Mouse (Mus musculus) left cerebral cortex, postnatal 25 days (tissue): ENCODE data around the gene Ednrb. TPM values are rescaled to one million over a fixed set of nuclear protein-coding genes. Genes with fewer than 3 reads are reported as not detected.
A peak's percentile ranks its signal among the peaks of the same experiment; 100 is the strongest.
"Not testable (repeated sequence)": the region's sequence is repeated elsewhere in the genome, so short reads cannot be mapped to it uniquely, and the experiment has no call there.

Experiments used
- DNase-seq, 2 experiments: peaks; one replicate each; pipeline ENCODE4 v3.0.0; 2022; ENCODE audit warnings: low spot score in 2 of 2, mixed read lengths in 1 of 2
- intact Hi-C: fragments of 180-260 bp; cut with DNase I; formaldehyde crosslinking; loops from one replicate; pipeline ENCODE4 v1.15.1; 2025
- total RNA-seq, 2 experiments: library from RNA; stranded (reverse); gene quantifications; 2 replicates each; pipeline ENCODE4 v1.2.3; 2021

Gene Ednrb
- total RNA-seq, 2 experiments from 2014 or later = 38.2 to 39.9 TPM

- intact Hi-C loops = no loop called here
- DNase-seq = peak in 1 of 2 experiments; percentile 7
Measured at GRCm38 (mm10) chr14:103831007-103831406, 13.2 kb downstream of the Ednrb start.

- DNase-seq = no peak
- intact Hi-C loops = no loop called here
Measured at GRCm38 (mm10) chr14:103826343-103826742, 17.9 kb downstream of the Ednrb start.

- intact Hi-C loops = no loop called here
- DNase-seq = no peak
Measured at GRCm38 (mm10) chr14:103825934-103826333, 18.3 kb downstream of the Ednrb start.

GRCm38 (mm10) chr14:103823501-103823900 lies 20.7 kb downstream of the Ednrb start:
- intact Hi-C loops = no loop called here
- no peak for DNase-seq

- intact Hi-C loops = no loop called here
Measured at GRCm38 (mm10) chr14:103822590-103822989, 21.6 kb downstream of the Ednrb start.

GRCm38 (mm10) chr14:103816637-103817308 lies 27.4 kb downstream of the Ednrb start:
- DNase-seq = no peak

More at GRCm38 (mm10) chr14:103822590-103822989, 21.6 kb downstream of the Ednrb start:
- no peak for DNase-seq

GRCm38 (mm10) chr14:103815542-103815941 lies 28.7 kb downstream of the Ednrb start:
- no peak for DNase-seq

More at GRCm38 (mm10) chr14:103816637-103817308, 27.4 kb downstream of the Ednrb start:
- intact Hi-C loops = no loop called here

GRCm38 (mm10) chr14:103814015-103814691 lies 30.0 kb downstream of the Ednrb start:
- no peak for DNase-seq
- intact Hi-C loops = no loop called here

More at GRCm38 (mm10) chr14:103815542-103815941, 28.7 kb downstream of the Ednrb start:
- intact Hi-C loops = no loop called here

GRCm38 (mm10) chr14:103813246-103813645 lies 31.0 kb downstream of the Ednrb start:
- intact Hi-C loops = no loop called here
- DNase-seq = no peak

GRCm38 (mm10) chr14:103811291-103811690 lies 32.9 kb downstream of the Ednrb start:
- DNase-seq = no peak
- intact Hi-C loops = no loop called here

- intact Hi-C loops = no loop called here
- no peak for DNase-seq
Measured at GRCm38 (mm10) chr14:103803907-103804659, 40.1 kb downstream of the Ednrb start.

GRCm38 (mm10) chr14:103797123-103797522 lies 47.1 kb downstream of the Ednrb start:
- intact Hi-C loops = no loop called here
- no peak for DNase-seq

GRCm38 (mm10) chr14:103795591-103795990 lies 48.6 kb downstream of the Ednrb start:
- intact Hi-C loops = no loop called here
- no peak for DNase-seq

- DNase-seq = no peak
Measured at GRCm38 (mm10) chr14:103793409-103793808, 50.8 kb downstream of the Ednrb start.

GRCm38 (mm10) chr14:103792726-103793125 lies 51.5 kb downstream of the Ednrb start:
- no peak for DNase-seq
- intact Hi-C loops = no loop called here

More at GRCm38 (mm10) chr14:103793409-103793808, 50.8 kb downstream of the Ednrb start:
- intact Hi-C loops = no loop called here

- no peak for DNase-seq
- intact Hi-C loops = no loop called here
Measured at GRCm38 (mm10) chr14:103787547-103787946, 56.7 kb downstream of the Ednrb start.

GRCm38 (mm10) chr14:103785096-103785965 lies 58.9 kb downstream of the Ednrb start:
- intact Hi-C loops = no loop called here

GRCm38 (mm10) chr14:103780336-103780735 lies 63.9 kb downstream of the Ednrb start:
- DNase-seq, intact Hi-C loops: not testable (repeated sequence)

More at GRCm38 (mm10) chr14:103785096-103785965, 58.9 kb downstream of the Ednrb start:
- no peak for DNase-seq

GRCm38 (mm10) chr14:103779276-103779675 lies 64.9 kb downstream of the Ednrb start:
- no peak for DNase-seq
- intact Hi-C loops = loop anchor here (5.0 kb wide), 2 partner anchors 63 to 248 kb away; partner anchors contain the start of gene Ednrb
